Mouse (Mus musculus): ENCODE measurements around the gene Atp5g1. TPM values are rescaled to one million over a fixed set of nuclear protein-coding genes. Genes with fewer than 3 reads are reported as not detected.
"Not testable (repeated sequence)": the region's sequence is repeated elsewhere in the genome, so short reads cannot be mapped to it uniquely, and the experiment has no call there.

The Atp5g1 gene
- polyA plus RNA-seq, 1 experiment from 2014 or later = 807 TPM

- Histone ChIP-seq H3K27me3 (ENCODE audit: control insufficient read depth, insufficient read depth, low read length) (no peaks in the 10 kb centered on the region), H3K4me2 (replicated peaks; ENCODE audit: low read depth, low read length) (no peak within 1 kb of the TSS), H3K27ac (ENCODE audit: low read length) (no peak within 1 kb of the TSS), H3K9ac (replicated peaks; ENCODE audit: low read depth, low read length) (no peak within 1 kb of the TSS), H3K4me1 (ENCODE audit: control insufficient read depth, insufficient read depth, low read length) (no peaks in the 10 kb centered on the region), H3K36me3 (ENCODE audit: control insufficient read depth, insufficient read depth, low read length) (no peaks in the 10 kb centered on the region), H3K4me3 (ENCODE audit: low read depth, low read length) (no peak within 1 kb of the TSS), H3K9me3 (ENCODE audit: control insufficient read depth, low read depth, low read length) (no peaks in the 10 kb centered on the region)
- WGBS = 43% methylated on average over 14 of the region's 14 CpGs
- ATAC-seq (ENCODE audit: insufficient number of reproducible peaks, insufficient read depth, low FRiP score, low read depth) = no peak
Observed at GRCm38 (mm10) chr11:96111751-96112150, 36.3 kb upstream of the Atp5g1 start, which contains the start of gene Calcoco2. Calcoco2 (minus strand) TSS chr11:96111964.

GRCm38 (mm10) chr11:96110950-96111349, 35.5 kb upstream of the Atp5g1 start:
- not testable (repeated sequence) for H3K4me2 ChIP-seq (replicated peaks; ENCODE audit: low read depth, low read length); H3K4me3 ChIP-seq (ENCODE audit: low read depth, low read length); H3K36me3 ChIP-seq (ENCODE audit: control insufficient read depth, insufficient read depth, low read length); ATAC-seq (ENCODE audit: insufficient number of reproducible peaks, insufficient read depth, low FRiP score, low read depth); H3K27me3 ChIP-seq (ENCODE audit: control insufficient read depth, insufficient read depth, low read length); H3K9me3 ChIP-seq (ENCODE audit: control insufficient read depth, low read depth, low read length); H3K9ac ChIP-seq (replicated peaks; ENCODE audit: low read depth, low read length); H3K4me1 ChIP-seq (ENCODE audit: control insufficient read depth, insufficient read depth, low read length); H3K27ac ChIP-seq (ENCODE audit: low read length)
- 63% methylated on average over 2 of the region's 2 CpGs for WGBS

GRCm38 (mm10) chr11:96108376-96108775, 32.9 kb upstream of the Atp5g1 start:
- no peak for ATAC-seq (ENCODE audit: insufficient number of reproducible peaks, insufficient read depth, low FRiP score, low read depth)
- 77% methylated on average over 1 of the region's 1 CpGs for WGBS

GRCm38 (mm10) chr11:96093361-96093760, 17.9 kb upstream of the Atp5g1 start:
- H3K4me1 ChIP-seq (ENCODE audit: control insufficient read depth, insufficient read depth, low read length) = 0 out of 2 replicates have a peak, but pooled peaks cover 9% of the 10 kb centered on the region
- H3K4me2 ChIP-seq (replicated peaks; ENCODE audit: low read depth, low read length) = no peak overlapping the region
- H3K27me3 ChIP-seq (ENCODE audit: control insufficient read depth, insufficient read depth, low read length) = no peaks in the 10 kb centered on the region
- 5% methylated on average over 3 of the region's 3 CpGs for WGBS
- H3K9me3 ChIP-seq (ENCODE audit: control insufficient read depth, low read depth, low read length) = no peaks in the 10 kb centered on the region
- H3K9ac ChIP-seq (replicated peaks; ENCODE audit: low read depth, low read length) = no peak overlapping the region
- no peak for ATAC-seq (ENCODE audit: insufficient number of reproducible peaks, insufficient read depth, low FRiP score, low read depth)
- H3K36me3 ChIP-seq (ENCODE audit: control insufficient read depth, insufficient read depth, low read length) = no peaks in the 10 kb centered on the region
- H3K27ac ChIP-seq (ENCODE audit: low read length) = no peak overlapping the region
- no peak overlapping the region for H3K4me3 ChIP-seq (ENCODE audit: low read depth, low read length)

More at GRCm38 (mm10) chr11:96108376-96108775, 32.9 kb upstream of the Atp5g1 start:
- Histone ChIP-seq H3K4me3 (ENCODE audit: low read depth, low read length) (no peak overlapping the region), H3K36me3 (ENCODE audit: control insufficient read depth, insufficient read depth, low read length) (no peaks in the 10 kb centered on the region), H3K9ac (replicated peaks; ENCODE audit: low read depth, low read length) (no peak overlapping the region), H3K9me3 (ENCODE audit: control insufficient read depth, low read depth, low read length) (no peaks in the 10 kb centered on the region), H3K27ac (ENCODE audit: low read length) (no peak overlapping the region), H3K4me2 (replicated peaks; ENCODE audit: low read depth, low read length) (no peak overlapping the region), H3K27me3 (ENCODE audit: control insufficient read depth, insufficient read depth, low read length) (no peaks in the 10 kb centered on the region), H3K4me1 (ENCODE audit: control insufficient read depth, insufficient read depth, low read length) (no peaks in the 10 kb centered on the region)

- no peaks in the 10 kb centered on the region for H3K36me3 ChIP-seq (ENCODE audit: control insufficient read depth, insufficient read depth, low read length)
- H3K4me2 ChIP-seq (replicated peaks; ENCODE audit: low read depth, low read length) = no peak overlapping the region
- 40% methylated on average over 7 of the region's 7 CpGs for WGBS
- no peaks in the 10 kb centered on the region for H3K27me3 ChIP-seq (ENCODE audit: control insufficient read depth, insufficient read depth, low read length)
- no peaks in the 10 kb centered on the region for H3K9me3 ChIP-seq (ENCODE audit: control insufficient read depth, low read depth, low read length)
- H3K9ac ChIP-seq (replicated peaks; ENCODE audit: low read depth, low read length) = no peak overlapping the region
- 0 out of 2 replicates have a peak, but pooled peaks cover 9% of the 10 kb centered on the region for H3K4me1 ChIP-seq (ENCODE audit: control insufficient read depth, insufficient read depth, low read length)
- no peak overlapping the region for H3K27ac ChIP-seq (ENCODE audit: low read length)
- no peak overlapping the region for H3K4me3 ChIP-seq (ENCODE audit: low read depth, low read length)
- no peak for ATAC-seq (ENCODE audit: insufficient number of reproducible peaks, insufficient read depth, low FRiP score, low read depth)
Observed at GRCm38 (mm10) chr11:96092674-96093291, 17.3 kb upstream of the Atp5g1 start.

GRCm38 (mm10) chr11:96091073-96091472, 15.6 kb upstream of the Atp5g1 start:
- no peak for ATAC-seq (ENCODE audit: insufficient number of reproducible peaks, insufficient read depth, low FRiP score, low read depth)
- 62% methylated on average over 2 of the region's 2 CpGs for WGBS
- H3K4me1 ChIP-seq (ENCODE audit: control insufficient read depth, insufficient read depth, low read length) = no peaks in the 10 kb centered on the region

GRCm38 (mm10) chr11:96087981-96088380, 12.5 kb upstream of the Atp5g1 start:
- no peaks in the 10 kb centered on the region for H3K9me3 ChIP-seq (ENCODE audit: control insufficient read depth, low read depth, low read length)
- H3K4me3 ChIP-seq (ENCODE audit: low read depth, low read length) = no peak overlapping the region
- H3K36me3 ChIP-seq (ENCODE audit: control insufficient read depth, insufficient read depth, low read length) = no peaks in the 10 kb centered on the region
- no peak for ATAC-seq (ENCODE audit: insufficient number of reproducible peaks, insufficient read depth, low FRiP score, low read depth)
- no peak overlapping the region for H3K9ac ChIP-seq (replicated peaks; ENCODE audit: low read depth, low read length)
- no peak overlapping the region for H3K4me2 ChIP-seq (replicated peaks; ENCODE audit: low read depth, low read length)
- no peaks in the 10 kb centered on the region for H3K4me1 ChIP-seq (ENCODE audit: control insufficient read depth, insufficient read depth, low read length)
- H3K27ac ChIP-seq (ENCODE audit: low read length) = no peak overlapping the region
- WGBS = 86% methylated on average over 6 of the region's 6 CpGs
- no peaks in the 10 kb centered on the region for H3K27me3 ChIP-seq (ENCODE audit: control insufficient read depth, insufficient read depth, low read length)

More at GRCm38 (mm10) chr11:96091073-96091472, 15.6 kb upstream of the Atp5g1 start:
- H3K9ac ChIP-seq (replicated peaks; ENCODE audit: low read depth, low read length) = no peak overlapping the region
- H3K4me3 ChIP-seq (ENCODE audit: low read depth, low read length) = no peak overlapping the region
- no peak overlapping the region for H3K4me2 ChIP-seq (replicated peaks; ENCODE audit: low read depth, low read length)
- H3K36me3 ChIP-seq (ENCODE audit: control insufficient read depth, insufficient read depth, low read length) = no peaks in the 10 kb centered on the region
- no peaks in the 10 kb centered on the region for H3K9me3 ChIP-seq (ENCODE audit: control insufficient read depth, low read depth, low read length)
- H3K27ac ChIP-seq (ENCODE audit: low read length) = no peak overlapping the region
- no peaks in the 10 kb centered on the region for H3K27me3 ChIP-seq (ENCODE audit: control insufficient read depth, insufficient read depth, low read length)

GRCm38 (mm10) chr11:96082682-96083081, 7.2 kb upstream of the Atp5g1 start:
- Histone ChIP-seq H3K36me3 (ENCODE audit: control insufficient read depth, insufficient read depth, low read length) (no peaks in the 10 kb centered on the region), H3K27me3 (ENCODE audit: control insufficient read depth, insufficient read depth, low read length) (no peaks in the 10 kb centered on the region), H3K4me3 (ENCODE audit: low read depth, low read length) (no peak overlapping the region), H3K9me3 (ENCODE audit: control insufficient read depth, low read depth, low read length) (no peaks in the 10 kb centered on the region), H3K4me1 (ENCODE audit: control insufficient read depth, insufficient read depth, low read length) (no peaks in the 10 kb centered on the region), H3K27ac (ENCODE audit: low read length) (no peak overlapping the region), H3K9ac (replicated peaks; ENCODE audit: low read depth, low read length) (no peak overlapping the region), H3K4me2 (replicated peaks; ENCODE audit: low read depth, low read length) (no peak overlapping the region)
- no peak for ATAC-seq (ENCODE audit: insufficient number of reproducible peaks, insufficient read depth, low FRiP score, low read depth)
- 51% methylated on average over 3 of the region's 3 CpGs for WGBS

GRCm38 (mm10) chr11:96080736-96081135, 5.3 kb upstream of the Atp5g1 start:
- 76% methylated on average over 5 of the region's 5 CpGs for WGBS
- ATAC-seq (ENCODE audit: insufficient number of reproducible peaks, insufficient read depth, low FRiP score, low read depth) = no peak

More at GRCm38 (mm10) chr11:96080736-96081135, 5.3 kb upstream of the Atp5g1 start:
- Histone ChIP-seq H3K27ac (ENCODE audit: low read length) (no peak overlapping the region), H3K36me3 (ENCODE audit: control insufficient read depth, insufficient read depth, low read length) (no peaks in the 10 kb centered on the region), H3K9me3 (ENCODE audit: control insufficient read depth, low read depth, low read length) (no peaks in the 10 kb centered on the region), H3K4me1 (ENCODE audit: control insufficient read depth, insufficient read depth, low read length) (no peaks in the 10 kb centered on the region), H3K27me3 (ENCODE audit: control insufficient read depth, insufficient read depth, low read length) (no peaks in the 10 kb centered on the region), H3K4me2 (replicated peaks; ENCODE audit: low read depth, low read length) (no peak overlapping the region), H3K9ac (replicated peaks; ENCODE audit: low read depth, low read length) (no peak overlapping the region), H3K4me3 (ENCODE audit: low read depth, low read length) (no peak overlapping the region)

Measured in stomach, embryonic 14.5 days (tissue).